Mouse (Mus musculus) kidney, postnatal 0 days (tissue): Measurements from ENCODE around the gene Prr36. TPM values are rescaled to one million over a fixed set of nuclear protein-coding genes. Genes with fewer than 3 reads are reported as not detected.

Experiments used
- ATAC-seq: fragments of 200-750 bp; cut with Nextera tagmentation; replicated peaks from 2 replicates; pipeline ENCODE4 v1.8.0; 2017; ENCODE audit warnings: low read depth, moderate number of reproducible peaks, moderate TSS enrichment, moderate library complexity; ENCODE audit not compliant: low FRiP score
- DNase-seq: peaks from one replicate; pipeline ENCODE4 v3.0.0-alpha.2; 2016; ENCODE audit warnings: low spot score
- H3K27ac ChIP-seq: fragments of 300-500 bp; sonication (generic); 2 replicates; pipeline ENCODE4 v1.5.1; 2014; ENCODE audit warnings: mild to moderate bottlenecking
- H3K27me3 ChIP-seq: fragments of 300-500 bp; sonication (generic); 2 replicates; pipeline ENCODE4 v1.6.1; 2014; ENCODE audit warnings: low read length, mixed read lengths; ENCODE audit not compliant: insufficient read depth
- H3K36me3 ChIP-seq: fragments of 300-500 bp; sonication (generic); 2 replicates; pipeline ENCODE4 v1.6.1; 2014; ENCODE audit warnings: low read length, mixed read lengths; ENCODE audit not compliant: insufficient read depth
- H3K4me1 ChIP-seq: fragments of 300-500 bp; sonication (generic); replicated peaks from 2 replicates; pipeline ENCODE4 v1.6.1; 2014; ENCODE audit warnings: antibody characterized with exemption, low read length, mixed read lengths; ENCODE audit not compliant: insufficient read depth
- H3K4me2 ChIP-seq: fragments of 300-500 bp; sonication (generic); 2 replicates; pipeline ENCODE4 v1.6.1; 2014; ENCODE audit warnings: mild to moderate bottlenecking, low read length, moderate library complexity, mixed read lengths
- H3K4me3 ChIP-seq: fragments of 300-500 bp; sonication (generic); replicated peaks from 2 replicates; pipeline ENCODE4 v1.5.1; 2014; ENCODE audit warnings: low read depth, low read length
- H3K9ac ChIP-seq: fragments of 300-500 bp; sonication (generic); 2 replicates; pipeline ENCODE4 v1.6.1; 2014; ENCODE audit warnings: low read depth, low read length
- H3K9me3 ChIP-seq: fragments of 300-500 bp; sonication (generic); replicated peaks from 2 replicates; pipeline ENCODE4 v1.6.1; 2016; ENCODE audit warnings: low read length, inconsistent platforms, mixed read lengths
- CTCF ChIP-seq: IDR thresholded peaks from 2 replicates; pipeline ENCODE4 v1.5.1; 2016; ENCODE audit warnings: antibody characterized with exemption, low read depth, mild to moderate bottlenecking, moderate library complexity
- WGBS: fragments of 180-500 bp; shearing (Covaris S2); extraction: QIAGEN DNeasy Blood & Tissue Kit; methylation state at CpG from one replicate; pipeline ENCODE4 v1.1.7; 2014; 5-methylcytosine and 5-hydroxymethylcytosine counted together
- polyA plus RNA-seq: library from polyadenylated mRNA; unstranded; fragments of >200 nt; fragmentation: Nextera tagmentation; extraction: Ambion mirVana; gene quantifications from 2 replicates; pipeline ENCODE4 v1.2.1, GENCODE M21; 2015

Gene Prr36
- polyA plus RNA-seq, result 2.8 and 3.0 TPM in 2 replicates

- WGBS, result 1% methylated on average over 39 of the region's 44 CpGs
- DNase-seq (peak; percentile 68), ATAC-seq (peak; percentile 78)
- Histone ChIP-seq H3K27ac (no peak within 1 kb of the TSS), H3K27me3 (0 out of 2 replicates have a peak, but pooled peaks cover 7% of the 10 kb centered on the region), H3K4me2 (peak within 1 kb of the TSS; percentile 86), H3K4me3 (peak within 1 kb of the TSS; percentile 48), H3K9ac (peak within 1 kb of the TSS; percentile 54), H3K4me1 (peaks cover 20% of the 10 kb centered on the region), H3K9me3 (no peaks in the 10 kb centered on the region), H3K36me3 (no peaks in the 10 kb centered on the region)
- TF ChIP-seq CTCF, result no peak
These were observed at the start of gene Prr36 for GRCm38 (mm10) chr8:4216791-4217621. Gene Prr36, minus strand, starts transcription at chr8:4217459.

- H3K9me3 ChIP-seq, result no peaks in the 10 kb centered on the region
- WGBS, result 89% methylated on average over 15 of the region's 15 CpGs
- H3K4me3 ChIP-seq, result no peak overlapping the region
- no peak for TF ChIP-seq CTCF
- H3K4me1 ChIP-seq, result no peaks in the 10 kb centered on the region
- no peak overlapping the region for H3K27ac ChIP-seq
- H3K27me3 ChIP-seq, result no peaks in the 10 kb centered on the region
- H3K9ac ChIP-seq, result no peak overlapping the region
- H3K4me2 ChIP-seq, result no peak overlapping the region
- DNase-seq (no peak), ATAC-seq (no peak)
- H3K36me3 ChIP-seq, result peaks cover 73% of the 10 kb centered on the region
These were observed 48.1 kb upstream of the Prr36 start for GRCm38 (mm10) chr8:4265160-4265914.

- Histone ChIP-seq H3K27ac (no peak overlapping the region), H3K36me3 (peaks cover 60% of the 10 kb centered on the region; the same call in 1 of the 2 replicates), H3K4me1 (0 out of 2 replicates have a peak, but pooled peaks cover 4% of the 10 kb centered on the region), H3K9ac (no peak overlapping the region), H3K9me3 (no peaks in the 10 kb centered on the region), H3K4me2 (no peak overlapping the region), H3K4me3 (no peak overlapping the region), H3K27me3 (no peaks in the 10 kb centered on the region)
- no peak for TF ChIP-seq CTCF
- no peak for ATAC-seq
- DNase-seq, result no peak
- WGBS, result 84% methylated on average over 8 of the region's 8 CpGs
These were observed 46.0 kb upstream of the Prr36 start for GRCm38 (mm10) chr8:4263105-4263791.

GRCm38 (mm10) chr8:4259805-4260170 lies 42.5 kb upstream of the Prr36 start:
- WGBS, result 76% methylated on average over 4 of the region's 4 CpGs
- no peak overlapping the region for H3K27ac ChIP-seq
- no peak for TF ChIP-seq CTCF
- no peaks in the 10 kb centered on the region for H3K27me3 ChIP-seq
- 0 out of 2 replicates have a peak overlapping the region, but pooled peaks have one; percentile 2 for H3K9ac ChIP-seq
- ATAC-seq (no peak), DNase-seq (no peak)
- 0 out of 2 replicates have a peak, but pooled peaks cover 4% of the 10 kb centered on the region for H3K4me1 ChIP-seq
- no peak overlapping the region for H3K4me2 ChIP-seq
- no peaks in the 10 kb centered on the region for H3K9me3 ChIP-seq
- peaks cover 36% of the 10 kb centered on the region for H3K36me3 ChIP-seq
- H3K4me3 ChIP-seq, result no peak overlapping the region

GRCm38 (mm10) chr8:4259125-4259804 lies 42.0 kb upstream of the Prr36 start, which contains the start of gene Ctxn1:
Gene Ctxn1, minus strand, starts transcription at chr8:4259274.
- peaks cover 5% of the 10 kb centered on the region; the same call in 1 of the 2 replicates for H3K4me1 ChIP-seq
- peak within 1 kb of the TSS; percentile 75 for H3K4me2 ChIP-seq
- ATAC-seq (peak; percentile 92), DNase-seq (peak; percentile 95)
- H3K36me3 ChIP-seq, result peaks cover 35% of the 10 kb centered on the region
- TF ChIP-seq CTCF, result 0 out of 2 replicates have a peak, but pooled peaks have one; percentile 4
- peak within 1 kb of the TSS; percentile 72 for H3K4me3 ChIP-seq
- H3K9ac ChIP-seq, result peak within 1 kb of the TSS; percentile 74
- no peaks in the 10 kb centered on the region for H3K9me3 ChIP-seq
- H3K27ac ChIP-seq, result peak within 1 kb of the TSS; percentile 47; the same call in 1 of the 2 replicates
- no peaks in the 10 kb centered on the region for H3K27me3 ChIP-seq
- WGBS, result 5% methylated on average over 32 of the region's 33 CpGs
